Comparison of ENCODE assay signal across 7 mouse cellular contexts in genomic region chr2:119047849-119048248, GRCm38 (mm10). TPM values are rescaled to one million over a fixed set of nuclear protein-coding genes. Genes with fewer than 3 reads are reported as not detected.
DNase-seq lines count a peak whose midpoint lies in the region; ATAC-seq and TF ChIP-seq lines count a peak whose summit lies in the region.

No protein-coding gene starts in this region.

- no peak for DNase-seq in ES-E14 (ENCODE audit: low read depth, low spot score)
- DNase-seq in layer of hippocampus, adult 18-20 months (ENCODE audit: low spot score in 2 of 2) = no peak
- DNase-seq in urinary bladder, postnatal 25 days (ENCODE audit: low spot score) = no peak
- DNase-seq in thymus, postnatal 25 days = no peak

- H3K4me3 ChIP-seq in C2C12 (ENCODE audit: insufficient read depth, poor library complexity, severe bottlenecking) (peak overlapping the region; percentile 87), ES-E14 (ENCODE audit: insufficient read depth in 1 of 2, low read depth in 1 of 2, low read length in 2 of 2, poor library complexity in 1 of 2, severe bottlenecking in 1 of 2) (peak overlapping the region; percentile 84)
- H3K4me3 ChIP-seq in forebrain, embryonic 15.5 days = peak overlapping the region; percentile 84

- H3K9ac ChIP-seq in ES-E14 (ENCODE audit: insufficient read depth, low read depth, low read length, poor library complexity, severe bottlenecking) = peak overlapping the region; percentile 91; the same call in 1 of the 2 replicates
- H3K9ac ChIP-seq in forebrain, embryonic 15.5 days (replicated peaks) = peak overlapping the region; percentile 55

- in situ Hi-C loops in ES-E14 (cut with MboI; ENCODE audit: low sequenced_read_pairs in 2 of 2, unreplicated experiment in 2 of 2) = no loop called here

- no peaks in the 10 kb centered on the region for H3K9me3 ChIP-seq in ES-E14 (ENCODE audit: control insufficient read depth, insufficient read depth, low read depth, low read length)
- no peaks in the 10 kb centered on the region for H3K9me3 ChIP-seq in forebrain, embryonic 15.5 days

- peaks cover 3 to 6% of the 10 kb centered on the region in 2 experiments; a peak in 2 of 4 replicates for H3K4me1 ChIP-seq in ES-E14 (ENCODE audit: control insufficient read depth in 2 of 2, insufficient read depth in 2 of 2, low read length in 2 of 2, poor library complexity in 1 of 2)
- H3K4me1 ChIP-seq in forebrain, embryonic 15.5 days = peaks cover 18% of the 10 kb centered on the region

- 20% methylated on average over 4 of the region's 4 CpGs for WGBS in forebrain, embryonic 15.5 days

- no peaks in the 10 kb centered on the region for H3K27me3 ChIP-seq in C2C12 (ENCODE audit: control insufficient read depth, insufficient read depth, insufficient read length)
- H3K27me3 ChIP-seq in forebrain, embryonic 15.5 days = no peaks in the 10 kb centered on the region

- H3K79me2 ChIP-seq in C2C12 (ENCODE audit: control insufficient read depth, insufficient read depth) = peaks cover 57% of the 10 kb centered on the region

- H3K36me3 ChIP-seq in C2C12 (ENCODE audit: control insufficient read depth, insufficient read depth) = peaks cover 3% of the 10 kb centered on the region
- peaks cover 4% of the 10 kb centered on the region; the same call in 1 of the 2 replicates for H3K36me3 ChIP-seq in ES-E14 (ENCODE audit: control insufficient read depth, insufficient read depth, low read length, poor library complexity, severe bottlenecking)
- no peaks in the 10 kb centered on the region for H3K36me3 ChIP-seq in forebrain, embryonic 15.5 days

- H3ac ChIP-seq in C2C12 (ENCODE audit: control insufficient read depth, insufficient read length, low read depth) = peak overlapping the region; percentile 48

- no peak overlapping the region for H3K27ac ChIP-seq in ES-E14 (ENCODE audit: insufficient read depth, low read depth, low read length, poor library complexity, severe bottlenecking)
- peak overlapping the region; percentile 89; the same call in 1 of the 2 replicates for H3K27ac ChIP-seq in forebrain, embryonic 15.5 days (replicated peaks)

- peak overlapping the region; percentile 82 for H3K4me2 ChIP-seq in forebrain, embryonic 15.5 days (replicated peaks)

- TF ChIP-seq CTCF in C2C12 (IDR thresholded peaks at IDR 0.05; ENCODE audit: control insufficient read depth, insufficient read depth, insufficient read length) = no peak

- peaks cover 53% of the 10 kb centered on the region for H3K79me3 ChIP-seq in C2C12 (ENCODE audit: low read depth)

- ATAC-seq in forebrain, embryonic 15.5 days (replicated peaks) = no peak
- ATAC-seq in megakaryocyte-erythroid progenitor cell, adult 5-6 weeks (replicated peaks; ENCODE audit: low FRiP score, low TSS enrichment, poor library complexity, severe bottlenecking) = 0 out of 2 replicates have a peak, but pooled peaks have one; percentile 27

TF ChIP-seq in C2C12, 6 proteins besides CTCF, POLR2A, EP300 and RAD21:
- TF ChIP-seq FOSL1 (IDR thresholded peaks at IDR 0.05; ENCODE audit: insufficient read depth, low read length, poor library complexity, severe bottlenecking) = no peak
- TF ChIP-seq USF1 (IDR thresholded peaks at IDR 0.05; ENCODE audit: low read depth) = no peak
- no peak for TF ChIP-seq MYOG (IDR thresholded peaks at IDR 0.05; ENCODE audit: control insufficient read depth, extremely low read depth, insufficient read length)
- TF ChIP-seq MAX (IDR thresholded peaks at IDR 0.05) = no peak
- TF ChIP-seq CEBPB (IDR thresholded peaks at IDR 0.05; ENCODE audit: low read depth) = no peak
- no peak for TF ChIP-seq MYOD1 (IDR thresholded peaks at IDR 0.05; ENCODE audit: control insufficient read depth, insufficient read length, low read depth)

TF ChIP-seq in ES-E14, 5 proteins besides CTCF, POLR2A, EP300 and RAD21:
- TF ChIP-seq ZC3H11A (IDR thresholded peaks at IDR 0.05; ENCODE audit: borderline replicate concordance, low read depth, low read length) (0 out of 2 replicates have a peak, but pooled peaks have one; percentile 1), ZNF384 (IDR thresholded peaks at IDR 0.05; ENCODE audit: low read depth, low read length) (no peak)

RNA-seq across cellular contexts. Expression of gene Knl1, which starts 0.9 kb away (rescaled TPM):
- 3.2 TPM for polyA plus RNA-seq in C2C12 (2012; fragmentation: generic; extraction: Trizol)
- 25.5 and 31.4 TPM in 2 replicates for total RNA-seq in ES-E14 (2012; rRNA removed)
- 29.3 and 33.4 TPM in 2 replicates for polyA plus RNA-seq in forebrain, embryonic 15.5 days (2015; fragmentation: Nextera tagmentation; extraction: Ambion mirVana)
- total RNA-seq in megakaryocyte-erythroid progenitor cell, adult 5-6 weeks (2014; fragmentation: Nextera tagmentation) = 79.0 and 81.2 TPM in 2 replicates
- 89.9 and 91.0 TPM in 2 replicates for total RNA-seq in megakaryocyte-erythroid progenitor cell, adult 5-6 weeks (2017)
- under 1 TPM; 0.05 to 0.07 TPM for total RNA-seq in layer of hippocampus, adult 18-20 months (2021)

RNA-seq across cellular contexts. Expression of gene Rpusd2, which starts 13.3 kb away (rescaled TPM):
- 4.2 TPM for polyA plus RNA-seq in C2C12 (2012; fragmentation: generic; extraction: Trizol)
- total RNA-seq in ES-E14 (2012; rRNA removed) = 20.8 and 23.4 TPM in 2 replicates
- polyA plus RNA-seq in forebrain, embryonic 15.5 days (2015; fragmentation: Nextera tagmentation; extraction: Ambion mirVana) = 4.6 and 5.4 TPM in 2 replicates
- total RNA-seq in megakaryocyte-erythroid progenitor cell, adult 5-6 weeks (2014; fragmentation: Nextera tagmentation) = 19.0 and 25.4 TPM in 2 replicates
- total RNA-seq in megakaryocyte-erythroid progenitor cell, adult 5-6 weeks (2017) = 20.1 and 23.0 TPM in 2 replicates
- total RNA-seq in layer of hippocampus, adult 18-20 months (2021) = 1 to 10 TPM; 7.6 to 9.0 TPM

RNA-seq across cellular contexts. Expression of gene Ccdc32, which starts 18.7 kb away (rescaled TPM):
- 9.3 TPM for polyA plus RNA-seq in C2C12 (2012; fragmentation: generic; extraction: Trizol)
- 5.2 and 6.3 TPM in 2 replicates for total RNA-seq in ES-E14 (2012; rRNA removed)
- 38.3 and 43.3 TPM in 2 replicates for polyA plus RNA-seq in forebrain, embryonic 15.5 days (2015; fragmentation: Nextera tagmentation; extraction: Ambion mirVana)
- total RNA-seq in megakaryocyte-erythroid progenitor cell, adult 5-6 weeks (2014; fragmentation: Nextera tagmentation) = 15.1 and 18.7 TPM in 2 replicates
- total RNA-seq in megakaryocyte-erythroid progenitor cell, adult 5-6 weeks (2017) = 16.6 and 18.7 TPM in 2 replicates
- 10 to 100 TPM; 55.6 to 56.3 TPM for total RNA-seq in layer of hippocampus, adult 18-20 months (2021)

Comparison
In these comparisons a context has a peak if more than half of its experiments do, and no peak if none do; other contexts are left out.
1. RNA of gene Knl1, which starts 0.9 kb away (total RNA-seq): 79.0 to 91.0 TPM in megakaryocyte-erythroid progenitor cell, adult 5-6 weeks and 25.5 to 31.4 TPM in ES-E14; 0.05 to 0.07 TPM in layer of hippocampus, adult 18-20 months; every median in the first group is over 10 times any median in the second.
2. Peak in every context shown above with its lines, with median percentiles within 50 percentile points of each other: H3K4me3 ChIP-seq.